Mouse (Mus musculus): ENCODE data around the gene Pnp. TPM values are rescaled to one million over a fixed set of nuclear protein-coding genes. Genes with fewer than 3 reads are reported as not detected.
A peak's percentile ranks its signal among the peaks of the same experiment; 100 is the strongest.
"Not testable (repeated sequence)": the region's sequence is repeated elsewhere in the genome, so short reads cannot be mapped to it uniquely, and the experiment has no call there.

Gene Pnp
- total RNA-seq (2017): 53.4 and 69.2 TPM in 2 replicates

DNA sequence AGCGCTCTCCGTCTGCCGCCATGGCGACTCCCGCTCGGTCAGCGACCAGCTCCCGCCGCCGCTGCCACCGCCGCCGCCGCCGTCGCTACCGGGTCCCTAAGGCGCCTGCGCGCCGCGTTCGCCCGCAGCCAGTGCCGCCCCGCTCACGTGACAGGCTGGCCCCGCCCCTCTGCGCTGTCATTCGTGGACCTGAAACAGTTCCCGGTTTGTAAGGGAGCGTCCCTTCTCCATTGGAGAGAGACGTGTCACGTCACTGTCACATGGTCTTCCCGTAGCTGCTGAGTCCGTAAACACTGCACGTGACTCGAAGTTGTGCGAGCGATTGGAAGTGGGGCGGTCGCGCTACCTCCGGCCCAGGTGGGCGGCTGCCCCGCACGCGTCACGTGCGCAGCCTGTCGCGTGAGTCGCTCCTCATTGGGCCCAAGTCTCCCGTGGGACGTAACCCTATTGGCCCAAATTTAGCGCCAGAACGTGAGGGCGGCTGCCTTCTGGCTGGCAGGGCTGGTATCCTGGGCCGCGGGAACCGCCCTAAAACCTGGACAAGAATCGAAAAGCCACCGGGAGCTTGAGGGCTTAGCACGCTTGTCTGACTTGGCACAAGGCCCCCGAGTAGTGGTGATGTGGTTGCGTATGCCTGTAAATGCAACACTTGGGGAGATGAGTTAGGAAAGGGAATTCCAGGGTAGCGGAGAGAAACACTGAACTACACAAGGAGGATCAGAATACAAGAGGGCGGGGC lies at the start of gene Pnp, which contains the start of gene Pip4p1:
TSS of gene Pnp (plus strand) at position 329 of the 739 bp plus-strand sequence.
TSS of gene Pip4p1 (minus strand) at position 103 of the 739 bp plus-strand sequence.
- peak; percentile 94 for ATAC-seq (ENCODE audit: extremely low read depth, insufficient number of reproducible peaks, low FRiP score, poor library complexity, severe bottlenecking)

GRCm38 (mm10) chr14:50891621-50892020 lies 39.3 kb upstream of the Pnp start:
- ATAC-seq (ENCODE audit: extremely low read depth, insufficient number of reproducible peaks, low FRiP score, poor library complexity, severe bottlenecking): no peak

- peak; percentile 13; the same call in 1 of the 2 replicates for ATAC-seq (ENCODE audit: extremely low read depth, insufficient number of reproducible peaks, low FRiP score, poor library complexity, severe bottlenecking)
Measured at GRCm38 (mm10) chr14:50892091-50892490, 38.8 kb upstream of the Pnp start.

GRCm38 (mm10) chr14:50892541-50893459 lies 38.1 kb upstream of the Pnp start:
- ATAC-seq (ENCODE audit: extremely low read depth, insufficient number of reproducible peaks, low FRiP score, poor library complexity, severe bottlenecking): no peak

DNA sequence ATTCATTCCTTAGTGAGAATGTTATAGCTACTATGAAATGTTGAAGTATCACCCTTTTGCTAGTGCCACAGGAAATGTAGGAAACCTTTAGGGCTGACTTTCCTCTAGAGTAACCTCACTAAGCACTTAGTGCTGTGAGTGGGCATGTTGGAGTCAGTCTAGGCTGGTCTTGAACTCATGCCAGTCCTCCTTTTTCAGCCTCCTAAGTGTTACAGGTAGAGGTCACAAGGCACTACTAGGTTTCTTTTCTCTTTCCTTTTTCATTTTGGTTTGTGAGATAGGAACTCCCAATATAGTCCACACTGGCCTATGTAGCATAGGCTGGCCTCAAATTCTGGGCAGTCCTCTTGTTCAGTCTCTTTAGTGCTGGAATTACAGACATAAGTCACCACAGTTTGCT lies 35.5 kb upstream of the Pnp start:
- no peak for ATAC-seq (ENCODE audit: extremely low read depth, insufficient number of reproducible peaks, low FRiP score, poor library complexity, severe bottlenecking)

DNA sequence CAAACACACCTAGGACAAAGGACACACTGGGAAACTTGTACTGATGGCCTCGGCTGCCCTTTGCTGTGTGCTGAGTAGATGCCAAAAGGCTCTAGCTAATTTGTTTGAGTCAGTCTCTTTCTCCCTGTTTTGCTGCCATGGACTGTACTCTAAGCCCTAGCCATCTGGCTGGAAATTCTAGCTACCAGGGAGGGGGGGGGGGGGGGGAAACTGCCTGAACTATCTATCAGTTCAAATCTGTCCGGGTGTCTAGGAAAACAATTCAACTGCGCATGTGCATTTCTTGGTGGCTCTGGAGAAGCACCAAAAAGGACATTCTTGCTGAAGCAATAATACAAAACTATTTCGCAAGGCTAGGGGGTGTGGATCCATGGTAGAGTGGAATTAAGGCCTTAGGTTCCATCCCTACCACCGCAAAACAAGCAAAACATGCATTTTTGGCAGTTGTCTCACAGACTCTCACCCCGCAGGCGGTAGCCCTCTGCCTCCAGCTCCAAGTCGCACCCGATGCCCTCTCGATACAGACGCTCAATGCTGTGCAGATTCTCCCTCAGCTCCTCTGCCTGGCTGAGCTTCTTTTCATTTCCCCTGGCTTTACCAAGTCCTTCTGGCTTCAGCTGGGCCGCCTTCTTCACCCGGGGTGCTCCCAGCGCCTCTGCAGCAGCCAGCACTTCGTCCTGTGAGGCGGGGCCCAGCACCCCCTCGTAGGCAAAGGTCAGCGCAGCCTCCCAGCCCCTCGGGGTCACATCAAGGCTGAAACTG lies 34.7 kb upstream of the Pnp start:
- ATAC-seq (ENCODE audit: extremely low read depth, insufficient number of reproducible peaks, low FRiP score, poor library complexity, severe bottlenecking): no peak

- ATAC-seq (ENCODE audit: extremely low read depth, insufficient number of reproducible peaks, low FRiP score, poor library complexity, severe bottlenecking): no peak
Measured at GRCm38 (mm10) chr14:50896747-50897373, 34.0 kb upstream of the Pnp start.

DNA sequence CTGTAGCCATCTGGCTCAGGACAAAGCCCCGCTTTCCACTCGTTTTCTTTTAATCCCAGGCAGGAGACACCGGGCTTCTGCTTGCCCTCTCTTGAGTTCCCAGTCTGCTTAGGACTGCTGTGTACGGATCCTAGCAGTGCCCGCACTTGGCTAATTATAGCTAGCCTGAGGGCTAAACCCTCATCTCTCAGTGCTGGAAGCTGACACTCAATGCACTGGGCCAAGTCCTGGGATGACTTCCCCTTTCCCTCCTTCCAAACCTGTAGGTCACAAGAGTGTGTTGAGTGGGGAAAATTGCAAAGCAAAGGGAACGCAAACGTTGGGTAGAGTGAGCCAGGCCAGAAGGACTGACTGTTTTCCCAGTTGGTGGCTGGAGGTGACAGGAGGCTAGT lies 33.5 kb upstream of the Pnp start, which contains the start of gene Klhl33:
TSS of gene Klhl33 (minus strand) at position 134 of the 392 bp plus-strand sequence.
- no peak for ATAC-seq (ENCODE audit: extremely low read depth, insufficient number of reproducible peaks, low FRiP score, poor library complexity, severe bottlenecking)

GRCm38 (mm10) chr14:50897992-50898391 lies 32.9 kb upstream of the Pnp start:
- peak; percentile 33; the same call in 1 of the 2 replicates for ATAC-seq (ENCODE audit: extremely low read depth, insufficient number of reproducible peaks, low FRiP score, poor library complexity, severe bottlenecking)

GRCm38 (mm10) chr14:50903973-50904827 lies 26.7 kb upstream of the Pnp start:
- ATAC-seq (ENCODE audit: extremely low read depth, insufficient number of reproducible peaks, low FRiP score, poor library complexity, severe bottlenecking): 0 out of 2 replicates have a peak, but pooled peaks have one; percentile 51

DNA sequence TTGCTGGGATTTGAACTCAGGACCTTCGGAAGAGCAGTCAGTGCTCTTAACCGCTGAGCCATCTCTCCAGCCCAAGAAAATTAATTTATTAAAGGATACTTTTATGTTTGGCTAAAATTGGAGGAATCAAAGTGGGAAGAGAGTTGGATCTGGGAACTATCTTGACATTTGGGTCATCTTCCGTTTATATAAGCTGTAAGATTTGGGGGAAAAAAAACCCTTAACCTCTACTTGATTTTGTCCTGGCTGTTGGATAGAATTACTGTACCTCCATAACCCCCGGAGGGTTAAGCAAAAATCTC lies 26.1 kb upstream of the Pnp start:
- no peak for ATAC-seq (ENCODE audit: extremely low read depth, insufficient number of reproducible peaks, low FRiP score, poor library complexity, severe bottlenecking)

DNA sequence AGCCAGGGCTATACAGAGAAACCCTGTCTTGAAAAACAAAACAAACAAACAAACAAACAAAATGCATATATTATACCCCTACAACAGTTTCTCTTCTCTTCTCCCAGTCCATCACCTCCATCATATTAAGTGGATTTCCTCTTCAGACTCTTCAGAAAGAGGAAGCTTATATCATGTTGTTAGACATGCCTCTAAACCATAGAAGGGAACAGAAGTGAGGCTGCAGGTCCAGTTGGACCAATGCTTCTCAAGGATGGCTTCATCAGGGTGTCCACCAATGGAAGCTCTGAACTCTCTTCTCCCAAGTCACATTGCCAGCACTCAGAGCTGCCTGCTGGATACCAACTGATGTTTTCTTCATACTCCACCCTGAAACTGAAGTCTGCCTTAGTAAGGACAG lies 25.6 kb upstream of the Pnp start:
- ATAC-seq (ENCODE audit: extremely low read depth, insufficient number of reproducible peaks, low FRiP score, poor library complexity, severe bottlenecking): not testable (repeated sequence)

- no peak for ATAC-seq (ENCODE audit: extremely low read depth, insufficient number of reproducible peaks, low FRiP score, poor library complexity, severe bottlenecking)
Measured at GRCm38 (mm10) chr14:50908126-50908525, 22.8 kb upstream of the Pnp start.

DNA sequence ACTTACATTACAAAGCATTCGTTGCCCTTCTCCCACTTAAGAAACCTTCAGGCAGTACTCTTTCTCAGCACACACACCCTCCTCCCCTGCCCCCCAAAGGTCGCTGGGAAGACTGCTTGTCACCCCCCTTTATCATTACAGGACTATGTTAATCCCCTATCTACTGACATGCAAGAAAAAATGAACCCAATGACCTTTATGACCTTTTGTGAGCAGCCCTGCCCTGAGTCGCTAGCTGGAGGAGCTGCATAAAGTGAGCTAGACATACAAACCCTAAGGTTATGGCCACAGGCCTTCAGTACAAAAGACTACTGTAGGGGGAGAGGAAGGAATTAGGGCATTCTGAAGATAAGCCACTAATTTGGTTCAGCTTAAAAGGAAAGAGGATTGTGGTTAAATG lies 19.5 kb upstream of the Pnp start:
- no peak for ATAC-seq (ENCODE audit: extremely low read depth, insufficient number of reproducible peaks, low FRiP score, poor library complexity, severe bottlenecking)

DNA sequence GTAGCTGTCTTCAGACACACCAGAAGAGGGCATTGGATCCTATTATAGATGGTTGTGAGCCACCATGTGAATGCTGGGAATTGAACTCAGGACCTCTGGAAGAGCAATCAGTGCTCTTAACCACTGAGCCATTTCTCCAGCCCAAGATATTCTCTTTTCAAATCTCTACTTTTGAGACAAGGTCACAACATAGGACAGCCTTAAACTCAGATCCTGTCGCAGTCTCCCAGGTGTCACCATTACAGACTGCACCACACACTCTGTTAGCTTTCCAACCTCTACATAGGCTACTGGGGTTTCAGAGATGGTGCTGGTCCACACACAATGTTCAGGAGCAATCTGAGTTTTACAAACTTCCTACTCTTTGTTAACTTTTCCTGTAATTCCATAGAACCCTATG lies 7.4 kb upstream of the Pnp start:
- not testable (repeated sequence) for ATAC-seq (ENCODE audit: extremely low read depth, insufficient number of reproducible peaks, low FRiP score, poor library complexity, severe bottlenecking)

DNA sequence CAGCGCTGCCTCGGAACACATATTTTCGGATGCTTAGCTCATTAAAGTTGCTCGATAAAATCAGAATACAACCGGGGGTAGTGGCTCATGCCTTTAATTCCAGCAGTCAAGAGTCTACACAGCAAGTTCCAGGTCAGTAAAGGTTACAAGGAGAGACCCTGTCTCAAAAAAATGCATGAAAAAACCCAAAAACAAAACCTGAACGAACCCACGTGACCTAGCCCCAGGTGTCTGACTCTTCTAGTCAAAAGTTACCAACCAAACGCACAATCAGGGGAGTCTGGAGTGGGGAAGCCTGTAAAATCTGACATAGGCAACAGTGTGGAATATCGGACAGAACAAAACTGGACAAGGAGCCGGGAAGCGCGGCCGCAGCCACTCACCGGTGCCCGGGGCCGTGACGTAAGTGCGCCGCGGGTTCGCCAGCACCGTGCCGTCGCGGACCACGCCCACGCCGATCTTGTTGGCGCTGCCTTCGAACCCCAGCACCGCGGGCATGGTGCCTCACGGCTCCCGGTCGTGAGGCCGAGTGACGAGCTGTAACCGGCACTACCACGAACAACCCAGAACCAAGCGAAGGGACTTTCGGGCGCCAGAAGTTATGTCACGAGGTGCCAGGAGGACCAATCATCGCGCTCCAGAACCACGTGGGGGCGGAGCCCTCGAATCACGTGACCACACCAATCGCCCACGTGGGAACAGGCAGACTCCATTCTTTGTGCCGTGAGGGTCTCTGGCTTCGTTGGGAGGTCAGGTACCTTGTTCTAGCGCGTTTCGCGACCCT lies 6.4 kb upstream of the Pnp start, which contains the start of the genes Osgep and Apex1:
TSS of gene Osgep (minus strand) at position 613 of the 784 bp plus-strand sequence.
TSS of gene Apex1 (plus strand) at position 688 of the 784 bp plus-strand sequence.
- ATAC-seq (ENCODE audit: extremely low read depth, insufficient number of reproducible peaks, low FRiP score, poor library complexity, severe bottlenecking): peak; percentile 93
